Mouse (Mus musculus) liver, postnatal 0 days (tissue): ENCODE measurements around the gene Nhsl1. TPM values are rescaled to one million over a fixed set of nuclear protein-coding genes. Genes with fewer than 3 reads are reported as not detected.
A peak's percentile ranks its signal among the peaks of the same experiment; 100 is the strongest.

ENCODE experiments used
- ATAC-seq: fragments of 200-750 bp; cut with Nextera tagmentation; 2 replicates; pipeline ENCODE4 v1.8.0; 2017; ENCODE audit warnings: mild to moderate bottlenecking, moderate library complexity
- DNase-seq: peaks from one replicate; pipeline ENCODE4 v3.0.0-alpha.2; 2016
- H3K27ac ChIP-seq: fragments of 300-500 bp; sonication (generic); 2 replicates; pipeline ENCODE4 v1.5.1; 2014; ENCODE audit warnings: antibody characterized with exemption, moderate library complexity, mild to moderate bottlenecking, low read depth
- H3K27me3 ChIP-seq: fragments of 300-500 bp; sonication (generic); 2 replicates; pipeline ENCODE4 v1.6.1; 2014; ENCODE audit warnings: low read length, control low read depth, mixed read lengths; ENCODE audit not compliant: insufficient read depth
- H3K36me3 ChIP-seq: fragments of 300-500 bp; sonication (generic); replicated peaks from 2 replicates; pipeline ENCODE4 v1.6.1; 2014; ENCODE audit warnings: mild to moderate bottlenecking, control low read depth, low read length, moderate library complexity, mixed read lengths; ENCODE audit not compliant: insufficient read depth
- H3K4me1 ChIP-seq: fragments of 300-500 bp; sonication (generic); 2 replicates; pipeline ENCODE4 v1.6.1; 2014; ENCODE audit warnings: antibody characterized with exemption, mild to moderate bottlenecking, control low read depth; ENCODE audit not compliant: insufficient read depth
- H3K4me2 ChIP-seq: fragments of 300-500 bp; sonication (generic); 2 replicates; pipeline ENCODE4 v1.6.1; 2014; ENCODE audit warnings: low read depth, mild to moderate bottlenecking, low read length, moderate library complexity, mixed read lengths
- H3K4me3 ChIP-seq: fragments of 300-500 bp; sonication (generic); 2 replicates; pipeline ENCODE4 v1.5.1; 2014; ENCODE audit warnings: low read depth, low read length
- H3K9ac ChIP-seq: fragments of 300-500 bp; sonication (generic); replicated peaks from 2 replicates; pipeline ENCODE4 v1.6.1; 2014; ENCODE audit warnings: mild to moderate bottlenecking, moderate library complexity
- H3K9me3 ChIP-seq: fragments of 300-500 bp; sonication (generic); 2 replicates; pipeline ENCODE4 v1.6.1; 2016; ENCODE audit warnings: mild to moderate bottlenecking, control low read depth, low read length, mixed read lengths
- CTCF ChIP-seq: sonication (generic); IDR thresholded peaks from 2 replicates; pipeline ENCODE4 v1.5.1; 2016; ENCODE audit warnings: antibody characterized with exemption, low read depth
- EP300 ChIP-seq: IDR thresholded peaks from 2 replicates; pipeline ENCODE4 v1.6.1; 2016; ENCODE audit warnings: antibody characterized with exemption, low read depth, mild to moderate bottlenecking
- WGBS: fragments of 180-500 bp; shearing (Covaris S2); extraction: QIAGEN DNeasy Blood & Tissue Kit; methylation state at CpG from one replicate; pipeline ENCODE4 v1.1.7; 2014; ENCODE audit not compliant: insufficient replicate concordance; 5-methylcytosine and 5-hydroxymethylcytosine counted together
- polyA plus RNA-seq: library from polyadenylated mRNA; unstranded; fragments of >200 nt; fragmentation: Nextera tagmentation; extraction: Ambion mirVana; gene quantifications from 2 replicates; pipeline ENCODE4 v1.2.1, GENCODE M21; 2015

The Nhsl1 gene
- polyA plus RNA-seq, 1 experiment from 2014 or later = 0.75 TPM

- no peak for TF ChIP-seq EP300
- TF ChIP-seq CTCF = no peak
- Histone ChIP-seq H3K27ac (peak overlapping the region; percentile 7; the same call in 1 of the 2 replicates), H3K27me3 (no peaks in the 10 kb centered on the region), H3K4me3 (no peak overlapping the region), H3K36me3 (no peaks in the 10 kb centered on the region), H3K4me1 (0 out of 2 replicates have a peak, but pooled peaks cover 3% of the 10 kb centered on the region), H3K9ac (no peak overlapping the region), H3K9me3 (no peaks in the 10 kb centered on the region), H3K4me2 (no peak overlapping the region)
- ATAC-seq = no peak
- DNase-seq = no peak
- WGBS = 73% methylated on average over 8 of the region's 8 CpGs
Observed at GRCm38 (mm10) chr10:18400998-18401397, 82.2 kb downstream of the Nhsl1 start.

- no peak overlapping the region for H3K4me2 ChIP-seq
- no peak overlapping the region for H3K9ac ChIP-seq
- H3K4me1 ChIP-seq = peaks cover 13% of the 10 kb centered on the region; the same call in 1 of the 2 replicates
- no peak overlapping the region for H3K27ac ChIP-seq
- ATAC-seq (no peak), DNase-seq (no peak)
- no peak overlapping the region for H3K4me3 ChIP-seq
- TF ChIP-seq EP300 (no peak), CTCF (no peak)
- no peaks in the 10 kb centered on the region for H3K36me3 ChIP-seq
- WGBS = 65% methylated on average over 2 of the region's 2 CpGs
- no peaks in the 10 kb centered on the region for H3K27me3 ChIP-seq
- no peaks in the 10 kb centered on the region for H3K9me3 ChIP-seq
Observed at GRCm38 (mm10) chr10:18403992-18404391, 85.2 kb downstream of the Nhsl1 start.

GRCm38 (mm10) chr10:18404679-18405078, 85.9 kb downstream of the Nhsl1 start:
- TF ChIP-seq EP300 = no peak
- Histone ChIP-seq H3K9ac (no peak overlapping the region), H3K4me2 (no peak overlapping the region), H3K4me1 (peaks cover 13% of the 10 kb centered on the region; the same call in 1 of the 2 replicates), H3K9me3 (no peaks in the 10 kb centered on the region), H3K4me3 (no peak overlapping the region), H3K36me3 (no peaks in the 10 kb centered on the region), H3K27ac (no peak overlapping the region), H3K27me3 (no peaks in the 10 kb centered on the region)
- WGBS = 66% methylated on average over 5 of the region's 5 CpGs
- no peak for DNase-seq
- no peak for ATAC-seq

- H3K27ac ChIP-seq = peak overlapping the region; percentile 44
- WGBS = under 1% methylated on average over 21 of the region's 21 CpGs
- H3K36me3 ChIP-seq = no peaks in the 10 kb centered on the region
- DNase-seq (peak; percentile 70), ATAC-seq (peak; percentile 96)
- H3K27me3 ChIP-seq = no peaks in the 10 kb centered on the region
- H3K9me3 ChIP-seq = no peaks in the 10 kb centered on the region
- peaks cover 10% of the 10 kb centered on the region; the same call in 1 of the 2 replicates for H3K4me1 ChIP-seq
- H3K4me3 ChIP-seq = peak overlapping the region; percentile 36
- H3K4me2 ChIP-seq = peak overlapping the region; percentile 68
- TF ChIP-seq EP300 (no peak), CTCF (no peak)
- no peak overlapping the region for H3K9ac ChIP-seq
Observed at GRCm38 (mm10) chr10:18407062-18407830, 88.5 kb downstream of the Nhsl1 start.

GRCm38 (mm10) chr10:18408128-18408527, 89.3 kb downstream of the Nhsl1 start:
- Histone ChIP-seq H3K9me3 (no peaks in the 10 kb centered on the region), H3K4me3 (peak overlapping the region; percentile 36; the same call in 1 of the 2 replicates)
- 34% methylated on average over 11 of the region's 11 CpGs for WGBS

GRCm38 (mm10) chr10:18408635-18409034, 89.8 kb downstream of the Nhsl1 start:
- Histone ChIP-seq H3K36me3 (no peaks in the 10 kb centered on the region), H3K4me3 (no peak overlapping the region), H3K27ac (no peak overlapping the region), H3K4me1 (peaks cover 10% of the 10 kb centered on the region; the same call in 1 of the 2 replicates), H3K4me2 (peak overlapping the region; percentile 68; the same call in 1 of the 2 replicates), H3K9me3 (no peaks in the 10 kb centered on the region), H3K27me3 (no peaks in the 10 kb centered on the region), H3K9ac (no peak overlapping the region; the same call in 1 of the 2 replicates)
- ATAC-seq (no peak), DNase-seq (no peak)
- WGBS = 69% methylated on average over 9 of the region's 9 CpGs
- TF ChIP-seq CTCF (no peak), EP300 (no peak)

More at GRCm38 (mm10) chr10:18408128-18408527, 89.3 kb downstream of the Nhsl1 start:
- Histone ChIP-seq H3K9ac (no peak overlapping the region), H3K4me2 (peak overlapping the region; percentile 68), H3K27me3 (no peaks in the 10 kb centered on the region), H3K4me1 (peaks cover 10% of the 10 kb centered on the region; the same call in 1 of the 2 replicates), H3K27ac (no peak overlapping the region), H3K36me3 (no peaks in the 10 kb centered on the region)
- DNase-seq = no peak
- TF ChIP-seq EP300 = no peak
- no peak for TF ChIP-seq CTCF
- ATAC-seq = no peak
